9 mouse cellular contexts compared by ENCODE assay signal in genomic region chr9:61877373-61878112, GRCm38 (mm10). TPM values are rescaled to one million over a fixed set of nuclear protein-coding genes. Genes with fewer than 3 reads are reported as not detected.
A peak's percentile ranks its signal among the peaks of the same experiment; 100 is the strongest.
DNase-seq lines count a peak whose midpoint lies in the region; ATAC-seq and TF ChIP-seq lines count a peak whose summit lies in the region.
"Had no signal": no experiment of that assay in that cellular context is flagged by ENCODE, and none has a peak within 500 bp of the region (broad histone marks: within the 10 kb centered on the region; RNA-seq: fewer than 3 reads in every experiment).

No protein-coding gene starts in this region.

- H3K27me3 ChIP-seq in heart, embryonic 12.5 days (replicated peaks), result peaks cover 48% of the 10 kb centered on the region
- no peaks in the 10 kb centered on the region for H3K27me3 ChIP-seq in ES-Bruce4 (ENCODE audit: control insufficient read depth, insufficient read depth, low read length, poor library complexity, severe bottlenecking)
- H3K27me3 ChIP-seq in forebrain, embryonic 13.5 days, result no peaks in the 10 kb centered on the region

- no peak for ATAC-seq in heart, embryonic 12.5 days (ENCODE audit: insufficient number of reproducible peaks, low FRiP score)
- ATAC-seq in forebrain, embryonic 13.5 days, result peak; percentile 40; the same call in 1 of the 2 replicates

- H3K4me1 ChIP-seq in heart, embryonic 12.5 days (replicated peaks), result peaks cover 5% of the 10 kb centered on the region; the same call in 1 of the 2 replicates
- peaks cover 1% of the 10 kb centered on the region for H3K4me1 ChIP-seq in ES-Bruce4 (ENCODE audit: control insufficient read depth, insufficient read depth, low read length)
- peaks cover 66% of the 10 kb centered on the region for H3K4me1 ChIP-seq in forebrain, embryonic 13.5 days

- intact Hi-C loops in heart, postnatal 25 days (cut with DNase I), result no loop called here

- TF ChIP-seq POLR2A in ES-Bruce4 (IDR thresholded peaks at IDR 0.05; ENCODE audit: insufficient read depth, low read length), result no peak

- TF ChIP-seq CTCF in ES-Bruce4 (IDR thresholded peaks at IDR 0.05; ENCODE audit: low read depth, low read length), result peak; percentile 14

- H3K9ac ChIP-seq in heart, embryonic 12.5 days, result no peak overlapping the region
- no peak overlapping the region for H3K9ac ChIP-seq in ES-Bruce4 (ENCODE audit: low read depth, poor library complexity, severe bottlenecking)
- 0 out of 2 replicates have a peak overlapping the region, but pooled peaks have one; percentile 3 for H3K9ac ChIP-seq in forebrain, embryonic 13.5 days

- no peaks in the 10 kb centered on the region for H3K9me3 ChIP-seq in heart, embryonic 12.5 days (replicated peaks)
- H3K9me3 ChIP-seq in ES-Bruce4 (replicated peaks; ENCODE audit: control insufficient read depth, insufficient read depth, low read length, poor library complexity, severe bottlenecking), result no peaks in the 10 kb centered on the region
- no peaks in the 10 kb centered on the region for H3K9me3 ChIP-seq in forebrain, embryonic 13.5 days (replicated peaks)

- H3K4me3 ChIP-seq in heart, embryonic 12.5 days, result no peak overlapping the region
- H3K4me3 ChIP-seq in ES-Bruce4 (ENCODE audit: low read depth, low read length), result no peak overlapping the region
- H3K4me3 ChIP-seq in forebrain, embryonic 13.5 days, result no peak overlapping the region

- no peak overlapping the region for H3K27ac ChIP-seq in heart, embryonic 12.5 days (ENCODE audit: poor library complexity, severe bottlenecking)
- H3K27ac ChIP-seq in ES-Bruce4 (ENCODE audit: insufficient read depth, low read length), result no peak overlapping the region
- peak overlapping the region; percentile 76 for H3K27ac ChIP-seq in forebrain, embryonic 13.5 days

- no peak for DNase-seq in heart, postnatal 25 days (ENCODE audit: low spot score)
- peak; percentile 60 to 68 for DNase-seq in kidney, postnatal 36 days
- no peak for DNase-seq in B cell, adult 2 months
- DNase-seq in thymus, postnatal 14 days, result no peak
- DNase-seq in urinary bladder, postnatal 4 days (ENCODE audit: low spot score in 2 of 2), result no peak

- 20% methylated on average over 22 of the region's 22 CpGs for whole genome bisulfite sequencing in heart, embryonic 12.5 days
- WGBS in forebrain, embryonic 13.5 days, result 5% methylated on average over 22 of the region's 22 CpGs

- peak overlapping the region; percentile 18; the same call in 1 of the 2 replicates for H3K4me2 ChIP-seq in heart, embryonic 12.5 days
- H3K4me2 ChIP-seq in forebrain, embryonic 13.5 days, result peak overlapping the region; percentile 28; the same call in 1 of the 2 replicates
- H3K4me2 ChIP-seq: heart, embryonic 11.5 days had no signal

- H3K36me3 ChIP-seq in heart, embryonic 12.5 days, result no peaks in the 10 kb centered on the region
- no peaks in the 10 kb centered on the region for H3K36me3 ChIP-seq in ES-Bruce4 (ENCODE audit: control insufficient read depth, insufficient read depth, low read length, poor library complexity, severe bottlenecking)
- no peaks in the 10 kb centered on the region for H3K36me3 ChIP-seq in forebrain, embryonic 13.5 days (ENCODE audit: poor library complexity, severe bottlenecking)

- no peak for TF ChIP-seq EP300 in ES-Bruce4 (IDR thresholded peaks at IDR 0.05; ENCODE audit: insufficient read depth, low read depth, low read length)

RNA-seq across cellular contexts. Expression of gene Rplp1, which starts 36.8 kb away (rescaled TPM):
- 714 and 736 TPM in 2 replicates for polyA plus RNA-seq in heart, embryonic 12.5 days (2016; fragmentation: Nextera tagmentation; extraction: Ambion mirVana)
- total RNA-seq in heart, postnatal 25 days (2021), result 1,000 to 10,000 TPM; 1,445 to 1,467 TPM
- polyA plus RNA-seq in ES-Bruce4 (2011; ENCODE audit: insufficient read depth, insufficient read length, low read depth, missing spikeins), result 6,021 and 6,375 TPM in 2 replicates
- polyA plus RNA-seq in forebrain, embryonic 13.5 days (2015; fragmentation: Nextera tagmentation; extraction: Ambion mirVana), result 981 and 1,035 TPM in 2 replicates

Comparison
In these comparisons a context has a peak if more than half of its experiments do, and no peak if none do; other contexts are left out.
1. DNase-seq: peak in kidney, postnatal 36 days (2 of 2); none in heart, postnatal 25 days (single experiment), B cell, adult 2 months (0 of 2), thymus, postnatal 14 days (single experiment) and urinary bladder, postnatal 4 days (0 of 2).